Mouse (Mus musculus): ENCODE measurements at regions not wholly inside any gene's neighbourhood (a gene's known extent, or its start where the extent isn't known, plus 50 kb on each side); places are given as distances from the start of the nearest gene placed in this dataset.

DNA sequence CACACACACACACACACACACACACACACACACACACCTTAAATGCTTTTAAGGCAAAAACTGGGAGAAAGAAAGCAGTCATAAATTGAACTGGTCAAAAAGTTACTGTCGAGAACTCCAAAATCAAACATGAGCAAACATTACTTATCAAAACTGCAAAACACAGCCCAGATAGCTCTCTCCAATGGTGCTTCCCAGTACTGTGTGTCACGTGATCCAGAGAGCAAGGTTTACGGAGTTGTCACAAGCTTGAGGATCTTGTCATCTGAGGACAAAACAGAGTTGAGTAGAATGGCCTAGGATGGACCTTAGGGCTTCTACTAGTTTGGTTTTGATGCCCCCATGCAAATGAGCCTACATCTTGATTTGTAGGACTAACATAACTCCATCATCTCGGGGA lies 102.3 kb upstream of the Bcl6 start:
- Histone ChIP-seq H3K27me3 (ENCODE audit: control insufficient read depth, insufficient read depth, low read length, poor library complexity, severe bottlenecking) (no peaks in the 10 kb centered on the region), H3K9ac (ENCODE audit: low read depth, poor library complexity, severe bottlenecking) (no peak overlapping the region), H3K4me3 (ENCODE audit: low read depth, low read length) (no peak overlapping the region), H3K4me1 (ENCODE audit: control insufficient read depth, insufficient read depth, low read length) (no peaks in the 10 kb centered on the region), H3K36me3 (ENCODE audit: control insufficient read depth, insufficient read depth, low read length, poor library complexity, severe bottlenecking) (no peaks in the 10 kb centered on the region), H3K27ac (ENCODE audit: insufficient read depth, low read length) (no peak overlapping the region), H3K9me3 (replicated peaks; ENCODE audit: control insufficient read depth, insufficient read depth, low read length, poor library complexity, severe bottlenecking) (no peaks in the 10 kb centered on the region)
- TF ChIP-seq EP300 (IDR thresholded peaks at IDR 0.05; ENCODE audit: insufficient read depth, low read depth, low read length): no peak
- TF ChIP-seq CTCF (IDR thresholded peaks at IDR 0.05; ENCODE audit: low read depth, low read length): no peak
- no peak for TF ChIP-seq POLR2A (IDR thresholded peaks at IDR 0.05; ENCODE audit: insufficient read depth, low read length)

DNA sequence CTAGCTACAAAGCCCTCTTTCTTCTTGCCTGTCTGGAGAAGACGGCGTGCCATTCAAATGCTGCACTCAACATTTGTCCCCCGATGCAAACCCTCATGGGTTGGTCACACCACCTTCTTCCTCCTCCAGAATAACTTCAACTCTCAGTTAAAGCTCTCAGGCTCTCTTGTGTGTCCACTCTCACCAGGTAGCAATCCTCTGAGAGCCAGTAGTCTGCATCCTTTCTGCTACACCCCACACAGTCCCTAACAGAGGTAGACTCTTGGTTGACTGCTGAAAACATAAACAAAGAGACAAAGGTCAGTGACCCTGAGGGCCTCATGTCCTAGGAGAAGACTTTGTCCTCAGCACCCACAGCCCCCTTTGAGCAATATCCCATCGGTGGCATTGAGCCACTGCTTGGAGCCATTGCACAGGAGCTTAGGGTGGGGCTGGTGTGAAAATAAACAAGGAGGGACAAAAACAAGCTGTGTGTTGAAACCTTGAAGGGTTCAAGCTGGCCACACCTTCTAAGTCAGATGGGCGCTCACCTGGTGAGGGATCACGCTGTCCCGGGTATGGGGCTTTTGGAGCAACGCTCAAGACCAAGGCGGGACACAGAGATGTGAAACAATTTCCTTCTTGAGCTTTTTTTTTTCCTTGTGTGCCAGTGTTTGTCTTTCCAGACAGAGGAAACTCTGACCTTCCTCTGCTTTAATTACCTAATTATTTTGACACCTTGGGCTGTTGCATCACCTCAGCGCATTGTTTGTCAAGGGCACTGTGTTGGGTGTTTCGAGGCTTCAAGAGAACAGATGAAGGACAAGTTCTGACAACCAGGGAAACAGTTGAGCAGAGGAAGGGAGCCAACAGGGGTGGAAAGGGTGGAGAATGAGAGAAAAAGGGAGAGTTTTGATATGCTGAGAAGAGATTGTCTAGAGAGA lies 101.4 kb upstream of the Bcl6 start:
- Histone ChIP-seq H3K27me3 (ENCODE audit: control insufficient read depth, insufficient read depth, low read length, poor library complexity, severe bottlenecking) (no peaks in the 10 kb centered on the region), H3K36me3 (ENCODE audit: control insufficient read depth, insufficient read depth, low read length, poor library complexity, severe bottlenecking) (no peaks in the 10 kb centered on the region), H3K4me3 (ENCODE audit: low read depth, low read length) (no peak overlapping the region), H3K27ac (ENCODE audit: insufficient read depth, low read length) (no peak overlapping the region), H3K9ac (ENCODE audit: low read depth, poor library complexity, severe bottlenecking) (no peak overlapping the region), H3K9me3 (replicated peaks; ENCODE audit: control insufficient read depth, insufficient read depth, low read length, poor library complexity, severe bottlenecking) (no peaks in the 10 kb centered on the region), H3K4me1 (ENCODE audit: control insufficient read depth, insufficient read depth, low read length) (no peaks in the 10 kb centered on the region)
- no peak for TF ChIP-seq CTCF (IDR thresholded peaks at IDR 0.05; ENCODE audit: low read depth, low read length)
- no peak for TF ChIP-seq EP300 (IDR thresholded peaks at IDR 0.05; ENCODE audit: insufficient read depth, low read depth, low read length)
- no peak for TF ChIP-seq POLR2A (IDR thresholded peaks at IDR 0.05; ENCODE audit: insufficient read depth, low read length)

DNA sequence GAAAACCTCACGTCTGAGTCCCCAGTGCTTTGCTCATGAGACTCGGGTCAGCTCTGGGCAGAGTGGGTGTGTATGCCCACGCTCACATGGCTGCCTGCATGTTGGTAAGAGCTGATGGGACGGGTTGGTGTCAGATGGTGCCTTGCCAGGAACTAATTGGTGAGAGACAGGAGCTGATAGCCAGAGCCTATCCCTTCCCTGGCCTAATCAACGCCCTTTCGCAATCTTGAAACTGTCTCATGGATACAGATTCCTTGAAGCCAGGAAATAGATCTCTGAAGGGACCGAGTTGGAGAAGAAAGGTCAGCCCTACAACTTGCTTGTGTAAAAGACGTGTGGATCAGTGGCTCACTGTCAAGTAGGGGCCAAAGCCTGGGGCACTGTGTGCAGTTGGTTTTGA lies 95.3 kb upstream of the Bcl6 start:
- Histone ChIP-seq H3K36me3 (ENCODE audit: control insufficient read depth, insufficient read depth, low read length, poor library complexity, severe bottlenecking) (no peaks in the 10 kb centered on the region), H3K4me1 (ENCODE audit: control insufficient read depth, insufficient read depth, low read length) (no peaks in the 10 kb centered on the region), H3K27me3 (ENCODE audit: control insufficient read depth, insufficient read depth, low read length, poor library complexity, severe bottlenecking) (no peaks in the 10 kb centered on the region), H3K9ac (ENCODE audit: low read depth, poor library complexity, severe bottlenecking) (no peak overlapping the region), H3K27ac (ENCODE audit: insufficient read depth, low read length) (no peak overlapping the region), H3K9me3 (replicated peaks; ENCODE audit: control insufficient read depth, insufficient read depth, low read length, poor library complexity, severe bottlenecking) (no peaks in the 10 kb centered on the region), H3K4me3 (ENCODE audit: low read depth, low read length) (no peak overlapping the region)
- no peak for TF ChIP-seq POLR2A (IDR thresholded peaks at IDR 0.05; ENCODE audit: insufficient read depth, low read length)
- TF ChIP-seq EP300 (IDR thresholded peaks at IDR 0.05; ENCODE audit: insufficient read depth, low read depth, low read length): no peak
- TF ChIP-seq CTCF (IDR thresholded peaks at IDR 0.05; ENCODE audit: low read depth, low read length): no peak

DNA sequence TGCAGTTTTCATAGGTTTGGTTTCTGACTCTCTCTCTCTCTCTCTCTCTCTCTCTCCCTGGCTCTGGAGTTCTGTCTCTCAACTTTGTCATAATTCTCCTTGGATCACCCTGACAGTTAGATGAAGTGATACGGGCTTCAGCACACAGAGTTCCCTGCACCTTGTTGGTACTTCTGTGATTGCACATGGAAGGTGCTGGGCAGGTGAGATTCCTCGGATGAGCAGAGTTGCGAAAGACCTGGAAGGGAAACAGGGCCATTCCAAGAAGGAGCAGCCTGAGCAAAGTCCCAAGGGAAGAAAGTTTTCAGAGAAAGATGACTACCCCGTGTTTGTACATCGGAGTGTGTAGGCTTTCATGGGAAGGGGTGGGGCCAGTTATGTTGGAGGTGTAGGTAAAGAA lies 91.8 kb upstream of the Bcl6 start:
- no peaks in the 10 kb centered on the region for H3K9me3 ChIP-seq (replicated peaks; ENCODE audit: control insufficient read depth, insufficient read depth, low read length, poor library complexity, severe bottlenecking)
- no peak for TF ChIP-seq CTCF (IDR thresholded peaks at IDR 0.05; ENCODE audit: low read depth, low read length)
- no peak for TF ChIP-seq EP300 (IDR thresholded peaks at IDR 0.05; ENCODE audit: insufficient read depth, low read depth, low read length)
- TF ChIP-seq POLR2A (IDR thresholded peaks at IDR 0.05; ENCODE audit: insufficient read depth, low read length): no peak
- no peaks in the 10 kb centered on the region for H3K36me3 ChIP-seq (ENCODE audit: control insufficient read depth, insufficient read depth, low read length, poor library complexity, severe bottlenecking)
- H3K4me1 ChIP-seq (ENCODE audit: control insufficient read depth, insufficient read depth, low read length): no peaks in the 10 kb centered on the region
- H3K27ac ChIP-seq (ENCODE audit: insufficient read depth, low read length): no peak overlapping the region
- H3K27me3 ChIP-seq (ENCODE audit: control insufficient read depth, insufficient read depth, low read length, poor library complexity, severe bottlenecking): no peaks in the 10 kb centered on the region
- H3K4me3 ChIP-seq (ENCODE audit: low read depth, low read length): no peak overlapping the region
- H3K9ac ChIP-seq (ENCODE audit: low read depth, poor library complexity, severe bottlenecking): no peak overlapping the region

DNA sequence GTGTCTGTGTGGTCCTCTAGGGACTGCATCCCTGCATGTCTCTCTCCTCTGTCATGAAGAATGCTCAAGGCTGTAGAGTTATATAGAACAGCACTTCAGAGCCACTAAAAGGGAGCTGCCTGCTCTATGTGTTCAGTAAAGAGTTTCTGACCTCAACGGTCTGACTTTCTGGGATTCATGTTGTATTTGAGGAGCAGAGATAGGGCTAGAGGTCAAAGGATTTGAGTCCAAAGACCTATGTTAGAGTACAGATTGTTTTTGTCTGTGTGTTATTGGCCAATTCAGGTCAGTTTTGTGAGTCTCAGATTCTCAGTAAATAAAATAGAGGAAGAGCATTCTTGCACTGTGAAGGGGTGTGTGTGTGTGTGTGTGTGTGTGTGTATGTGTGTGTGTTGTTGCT lies 90.0 kb upstream of the Bcl6 start:
- Histone ChIP-seq H3K4me1 (ENCODE audit: control insufficient read depth, insufficient read depth, low read length) (no peaks in the 10 kb centered on the region), H3K27ac (ENCODE audit: insufficient read depth, low read length) (no peak overlapping the region), H3K9me3 (replicated peaks; ENCODE audit: control insufficient read depth, insufficient read depth, low read length, poor library complexity, severe bottlenecking) (no peaks in the 10 kb centered on the region), H3K4me3 (ENCODE audit: low read depth, low read length) (no peak overlapping the region), H3K9ac (ENCODE audit: low read depth, poor library complexity, severe bottlenecking) (no peak overlapping the region), H3K36me3 (ENCODE audit: control insufficient read depth, insufficient read depth, low read length, poor library complexity, severe bottlenecking) (no peaks in the 10 kb centered on the region), H3K27me3 (ENCODE audit: control insufficient read depth, insufficient read depth, low read length, poor library complexity, severe bottlenecking) (no peaks in the 10 kb centered on the region)
- no peak for TF ChIP-seq EP300 (IDR thresholded peaks at IDR 0.05; ENCODE audit: insufficient read depth, low read depth, low read length)
- TF ChIP-seq POLR2A (IDR thresholded peaks at IDR 0.05; ENCODE audit: insufficient read depth, low read length): no peak
- no peak for TF ChIP-seq CTCF (IDR thresholded peaks at IDR 0.05; ENCODE audit: low read depth, low read length)

DNA sequence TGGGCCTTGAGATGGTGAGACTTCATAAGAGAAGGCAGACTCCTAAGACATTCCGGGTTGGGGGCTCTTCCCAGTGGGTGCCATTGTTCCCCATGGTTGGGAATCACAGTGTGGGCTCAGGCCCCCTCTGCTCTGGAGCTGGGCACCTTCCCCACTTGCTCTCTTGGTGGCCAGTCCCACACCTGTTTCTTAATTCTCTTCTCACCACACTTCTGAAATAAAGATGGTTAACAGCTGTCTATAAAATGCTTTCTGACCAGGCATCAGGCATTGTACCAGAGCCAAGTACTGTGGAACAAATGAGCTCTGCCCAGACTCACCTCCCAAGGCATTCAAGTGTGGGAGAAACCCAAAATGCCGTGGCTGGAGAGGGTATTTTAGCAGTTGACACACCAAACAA lies 88.8 kb upstream of the Bcl6 start:
- Histone ChIP-seq H3K27ac (ENCODE audit: insufficient read depth, low read length) (no peak overlapping the region), H3K9ac (ENCODE audit: low read depth, poor library complexity, severe bottlenecking) (no peak overlapping the region), H3K4me3 (ENCODE audit: low read depth, low read length) (no peak overlapping the region), H3K27me3 (ENCODE audit: control insufficient read depth, insufficient read depth, low read length, poor library complexity, severe bottlenecking) (no peaks in the 10 kb centered on the region), H3K9me3 (replicated peaks; ENCODE audit: control insufficient read depth, insufficient read depth, low read length, poor library complexity, severe bottlenecking) (no peaks in the 10 kb centered on the region), H3K4me1 (ENCODE audit: control insufficient read depth, insufficient read depth, low read length) (no peaks in the 10 kb centered on the region), H3K36me3 (ENCODE audit: control insufficient read depth, insufficient read depth, low read length, poor library complexity, severe bottlenecking) (no peaks in the 10 kb centered on the region)
- no peak for TF ChIP-seq EP300 (IDR thresholded peaks at IDR 0.05; ENCODE audit: insufficient read depth, low read depth, low read length)
- no peak for TF ChIP-seq POLR2A (IDR thresholded peaks at IDR 0.05; ENCODE audit: insufficient read depth, low read length)
- TF ChIP-seq CTCF (IDR thresholded peaks at IDR 0.05; ENCODE audit: low read depth, low read length): no peak

Data from ES-Bruce4 (cell line).